Mouse (Mus musculus) heart, embryonic 16.5 days (tissue): ENCODE results near the gene Glt28d2. TPM values are rescaled to one million over a fixed set of nuclear protein-coding genes. Genes with fewer than 3 reads are reported as not detected.

Source experiments
- ATAC-seq: fragments of 200-750 bp; cut with Nextera tagmentation; replicated peaks from 2 replicates; pipeline ENCODE4 v1.8.0; 2017; ENCODE audit warnings: moderate number of reproducible peaks; ENCODE audit not compliant: insufficient read depth, low FRiP score; ENCODE audit errors: extremely low read depth
- H3K27ac ChIP-seq: fragments of 300-500 bp; sonication (generic); 2 replicates; pipeline ENCODE4 v1.5.1; 2014; ENCODE audit warnings: mild to moderate bottlenecking, low read length, control low read depth, moderate library complexity
- H3K27me3 ChIP-seq: fragments of 300-500 bp; sonication (generic); 2 replicates; pipeline ENCODE4 v1.6.1; 2014; ENCODE audit warnings: low read length, mixed read lengths; ENCODE audit not compliant: control insufficient read depth, insufficient read depth
- H3K36me3 ChIP-seq: fragments of 300-500 bp; sonication (generic); 2 replicates; pipeline ENCODE4 v1.6.1; 2014; ENCODE audit not compliant: control insufficient read depth, insufficient read depth
- H3K4me1 ChIP-seq: fragments of 300-500 bp; sonication (generic); 2 replicates; pipeline ENCODE4 v1.6.1; 2014; ENCODE audit warnings: low read length, mixed read lengths; ENCODE audit not compliant: control insufficient read depth, insufficient read depth
- H3K4me2 ChIP-seq: fragments of 300-500 bp; sonication (generic); 2 replicates; pipeline ENCODE4 v1.6.1; 2014; ENCODE audit warnings: low read depth, mild to moderate bottlenecking, control low read depth, low read length
- H3K4me3 ChIP-seq: fragments of 300-500 bp; sonication (generic); 2 replicates; pipeline ENCODE4 v1.5.1; 2014; ENCODE audit warnings: mild to moderate bottlenecking, control low read depth, low read length
- H3K9ac ChIP-seq: fragments of 300-500 bp; sonication (generic); 2 replicates; pipeline ENCODE4 v1.6.1; 2014; ENCODE audit warnings: low read length, control low read depth
- H3K9me3 ChIP-seq: fragments of 300-500 bp; sonication (generic); replicated peaks from 2 replicates; pipeline ENCODE4 v1.6.1; 2016; ENCODE audit warnings: low read length; ENCODE audit not compliant: control insufficient read depth
- WGBS: fragments of 180-500 bp; shearing (Covaris S2); extraction: QIAGEN DNeasy Blood & Tissue Kit; methylation state at CpG from one replicate; pipeline ENCODE4 v1.1.7; 2014; 5-methylcytosine and 5-hydroxymethylcytosine counted together
- polyA plus RNA-seq: library from polyadenylated mRNA; unstranded; fragments of >200 nt; fragmentation: Nextera tagmentation; extraction: Ambion mirVana; gene quantifications from 2 replicates; pipeline ENCODE4 v1.2.1, GENCODE M21; 2015

Glt28d2 gene
- polyA plus RNA-seq, 1 experiment from 2014 or later: 2.8 TPM

DNA sequence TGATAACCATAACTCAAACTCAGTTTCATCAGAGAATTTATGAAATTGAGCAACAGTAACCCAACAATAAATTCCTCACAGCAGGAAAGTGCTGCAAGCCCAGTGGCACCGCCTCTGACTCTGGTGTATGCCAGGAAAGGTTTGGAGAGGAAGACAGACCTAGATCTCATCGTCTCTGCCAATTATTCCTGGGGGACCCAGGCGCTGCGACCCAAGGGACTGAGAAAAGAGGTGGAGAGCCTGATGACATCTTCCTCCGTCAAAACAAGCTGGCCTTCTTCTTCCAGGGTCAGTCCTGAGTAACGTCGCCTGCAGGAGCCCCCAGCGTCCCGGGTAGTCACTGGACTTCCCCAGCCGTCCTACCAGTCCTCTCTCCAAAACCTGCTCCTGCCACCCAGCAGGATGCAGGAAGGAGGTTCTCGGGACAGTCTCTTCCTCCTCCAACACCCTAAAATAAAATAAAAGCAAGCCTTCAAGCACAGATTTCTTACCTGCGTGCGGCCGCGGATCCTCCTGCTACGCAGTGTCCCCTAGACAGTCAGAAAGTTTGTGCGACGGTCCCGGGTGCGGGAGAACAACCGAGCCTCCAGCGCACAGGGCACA lies 579 bp downstream of the Glt28d2 start:
- H3K9ac ChIP-seq: peak overlapping the region; percentile 92
- peak overlapping the region; percentile 92 for H3K4me2 ChIP-seq
- WGBS: 3% methylated on average over 22 of the region's 22 CpGs
- peaks cover 23% of the 10 kb centered on the region for H3K4me1 ChIP-seq
- no peaks in the 10 kb centered on the region for H3K27me3 ChIP-seq
- H3K4me3 ChIP-seq: peak overlapping the region; percentile 78
- no peaks in the 10 kb centered on the region for H3K36me3 ChIP-seq
- H3K27ac ChIP-seq: peak overlapping the region; percentile 94
- peak; percentile 25; the same call in 1 of the 2 replicates for ATAC-seq
- no peaks in the 10 kb centered on the region for H3K9me3 ChIP-seq

DNA sequence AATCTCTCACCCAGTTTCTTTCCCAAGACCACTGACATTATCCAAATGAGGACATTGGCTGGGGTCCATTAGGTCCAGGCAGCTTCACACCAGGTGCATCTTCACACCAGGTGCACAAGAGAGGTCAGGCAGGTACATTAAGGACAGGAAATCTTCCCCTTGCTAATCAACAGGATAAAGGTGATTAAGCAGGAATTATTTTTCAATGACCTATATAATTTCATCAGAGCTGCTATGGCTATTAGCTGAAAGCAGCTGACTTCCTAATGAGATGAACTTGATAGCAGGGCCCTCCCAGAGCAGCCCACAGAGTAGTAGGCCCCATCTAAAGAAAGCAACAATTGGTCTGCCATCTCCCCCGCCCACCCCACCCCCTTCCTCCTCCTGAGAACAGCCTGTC lies 1.4 kb downstream of the Glt28d2 start:
- WGBS: 50% methylated on average over 1 of the region's 1 CpGs

DNA sequence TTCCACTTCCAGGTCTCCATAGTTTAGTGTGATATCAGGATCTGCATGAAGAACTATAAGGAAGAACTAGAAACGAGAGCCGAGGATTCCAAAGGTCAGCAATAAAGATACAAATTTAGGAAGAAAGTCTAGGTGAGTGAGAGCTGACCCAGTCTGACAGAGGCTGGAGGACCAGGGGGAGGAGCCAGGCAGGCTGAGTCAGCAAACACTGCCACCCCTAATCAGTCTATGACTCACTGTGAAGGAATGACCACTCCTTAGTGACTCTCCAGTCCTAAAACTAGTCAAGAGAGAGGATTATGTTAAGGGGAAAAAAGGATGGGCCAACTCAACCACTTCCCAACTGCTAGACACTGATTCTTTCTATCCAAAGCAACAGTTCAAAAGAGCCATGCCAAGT lies 6.6 kb downstream of the Glt28d2 start:
- Histone ChIP-seq H3K9ac (no peak overlapping the region), H3K36me3 (no peaks in the 10 kb centered on the region), H3K4me1 (peaks cover 32% of the 10 kb centered on the region), H3K4me3 (no peak overlapping the region), H3K4me2 (no peak overlapping the region), H3K27me3 (no peaks in the 10 kb centered on the region), H3K9me3 (no peaks in the 10 kb centered on the region), H3K27ac (no peak overlapping the region)
- 65% methylated on average over 2 of the region's 2 CpGs for WGBS
- ATAC-seq: no peak

More for the DNA sequence above, 1.4 kb downstream of the Glt28d2 start:
- Histone ChIP-seq H3K27me3 (no peaks in the 10 kb centered on the region), H3K9ac (peak overlapping the region; percentile 92; the same call in 1 of the 2 replicates), H3K27ac (no peak overlapping the region), H3K36me3 (no peaks in the 10 kb centered on the region), H3K9me3 (no peaks in the 10 kb centered on the region), H3K4me3 (peak overlapping the region; percentile 78), H3K4me2 (peak overlapping the region; percentile 92), H3K4me1 (peaks cover 16% of the 10 kb centered on the region)
- ATAC-seq: no peak

DNA sequence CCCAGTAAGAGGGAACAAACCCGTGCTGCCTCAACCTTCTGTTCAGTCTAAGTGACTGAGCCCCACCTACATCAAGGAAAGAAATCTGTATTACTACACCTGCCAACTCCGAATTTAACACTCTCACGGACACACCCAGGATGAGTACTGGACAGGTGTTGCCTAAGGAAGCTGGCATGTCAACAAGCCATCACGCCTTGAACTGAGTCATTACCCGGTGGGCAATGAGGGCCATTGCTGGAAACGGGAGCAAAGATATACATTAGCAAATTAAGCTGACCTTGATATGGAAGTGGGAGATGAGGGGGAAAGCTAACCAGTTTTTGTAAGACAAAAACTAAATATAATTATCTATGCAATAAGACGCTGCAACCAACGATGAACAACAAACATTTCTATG lies 7.2 kb downstream of the Glt28d2 start:
- Histone ChIP-seq H3K9me3 (no peaks in the 10 kb centered on the region), H3K4me3 (no peak overlapping the region), H3K27ac (no peak overlapping the region), H3K4me1 (peaks cover 30% of the 10 kb centered on the region), H3K27me3 (no peaks in the 10 kb centered on the region), H3K9ac (no peak overlapping the region), H3K4me2 (no peak overlapping the region), H3K36me3 (no peaks in the 10 kb centered on the region)
- WGBS: 83% methylated on average over 8 of the region's 8 CpGs
- no peak for ATAC-seq

DNA sequence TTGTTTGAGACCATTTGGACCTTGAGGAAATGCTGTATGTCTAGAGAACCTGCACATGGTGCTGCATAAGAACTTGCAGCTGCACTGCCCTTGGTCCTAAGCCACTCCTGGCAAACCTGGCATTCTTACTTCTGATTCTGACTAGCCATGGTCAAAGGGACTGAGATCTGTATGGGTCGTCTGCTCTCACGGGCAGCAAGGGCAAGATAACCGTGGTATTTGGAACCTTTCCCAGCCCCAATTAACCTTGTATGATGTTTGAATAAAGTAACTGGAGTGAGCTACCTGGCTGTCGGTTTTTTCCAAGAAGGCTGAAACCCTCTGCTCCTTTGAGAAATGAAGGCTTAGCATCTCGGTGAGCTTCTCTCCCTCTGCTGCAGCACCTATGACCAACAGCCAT lies 8.4 kb downstream of the Glt28d2 start:
- WGBS: 34% methylated on average over 5 of the region's 5 CpGs
- H3K4me2 ChIP-seq: no peak overlapping the region
- H3K27me3 ChIP-seq: no peaks in the 10 kb centered on the region
- 0 out of 2 replicates have a peak, but pooled peaks have one; percentile 49 for ATAC-seq
- H3K27ac ChIP-seq: peak overlapping the region; percentile 71
- no peak overlapping the region for H3K9ac ChIP-seq
- no peaks in the 10 kb centered on the region for H3K9me3 ChIP-seq
- H3K4me1 ChIP-seq: peaks cover 30% of the 10 kb centered on the region
- no peak overlapping the region for H3K4me3 ChIP-seq
- H3K36me3 ChIP-seq: no peaks in the 10 kb centered on the region

DNA sequence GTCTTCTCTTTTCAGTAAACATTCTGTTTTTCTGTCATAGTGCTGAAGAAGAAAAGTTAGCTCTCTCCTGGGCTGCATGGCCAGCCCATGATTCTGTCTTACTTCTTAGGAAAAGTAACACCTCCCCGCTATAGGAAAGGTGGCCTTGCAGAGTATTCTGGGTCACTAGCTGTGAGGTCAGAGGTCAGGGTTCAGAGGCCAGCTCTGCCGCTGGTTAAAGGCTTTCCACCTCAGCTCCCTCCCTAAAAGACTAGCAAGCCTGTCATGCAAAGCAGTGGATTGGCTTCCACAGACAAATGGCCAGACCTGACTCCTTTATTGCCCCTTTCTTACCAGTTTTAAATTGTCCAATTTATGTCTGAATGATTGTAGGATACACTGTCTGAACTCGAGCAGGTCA lies 23.3 kb downstream of the Glt28d2 start:
- H3K4me2 ChIP-seq: no peak overlapping the region
- no peak overlapping the region for H3K9ac ChIP-seq
- H3K9me3 ChIP-seq: peaks cover 2% of the 10 kb centered on the region; the same call in 1 of the 2 replicates
- no peaks in the 10 kb centered on the region for H3K36me3 ChIP-seq
- H3K4me1 ChIP-seq: peaks cover 16% of the 10 kb centered on the region
- no peak for ATAC-seq
- no peak overlapping the region for H3K4me3 ChIP-seq
- H3K27me3 ChIP-seq: no peaks in the 10 kb centered on the region
- H3K27ac ChIP-seq: no peak overlapping the region
- 53% methylated on average over 3 of the region's 3 CpGs for WGBS

DNA sequence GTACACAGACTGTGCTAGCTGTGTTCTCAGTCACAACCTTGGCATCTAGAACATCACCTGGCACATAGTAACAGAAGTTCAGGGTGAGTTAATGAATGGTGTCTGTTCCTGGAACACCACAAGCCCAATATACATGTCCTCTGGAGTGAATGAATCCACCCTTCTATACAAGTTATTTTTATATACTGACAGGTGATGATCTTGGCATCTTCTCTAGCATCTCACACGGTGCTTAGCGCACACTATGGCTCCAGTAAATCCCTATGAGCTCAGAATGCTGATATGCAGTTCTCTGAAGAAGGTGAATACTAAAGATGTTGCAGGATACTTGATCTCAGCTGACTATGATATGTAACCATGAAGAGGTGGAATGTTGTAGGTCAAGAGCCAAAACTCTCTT lies 24.4 kb downstream of the Glt28d2 start:
- Histone ChIP-seq H3K4me3 (no peak overlapping the region), H3K4me2 (no peak overlapping the region), H3K27ac (no peak overlapping the region), H3K36me3 (no peaks in the 10 kb centered on the region), H3K9me3 (no peaks in the 10 kb centered on the region), H3K9ac (no peak overlapping the region), H3K4me1 (peaks cover 20% of the 10 kb centered on the region), H3K27me3 (no peaks in the 10 kb centered on the region)
- 71% methylated on average over 2 of the region's 2 CpGs for whole genome bisulfite sequencing
- ATAC-seq: no peak

DNA sequence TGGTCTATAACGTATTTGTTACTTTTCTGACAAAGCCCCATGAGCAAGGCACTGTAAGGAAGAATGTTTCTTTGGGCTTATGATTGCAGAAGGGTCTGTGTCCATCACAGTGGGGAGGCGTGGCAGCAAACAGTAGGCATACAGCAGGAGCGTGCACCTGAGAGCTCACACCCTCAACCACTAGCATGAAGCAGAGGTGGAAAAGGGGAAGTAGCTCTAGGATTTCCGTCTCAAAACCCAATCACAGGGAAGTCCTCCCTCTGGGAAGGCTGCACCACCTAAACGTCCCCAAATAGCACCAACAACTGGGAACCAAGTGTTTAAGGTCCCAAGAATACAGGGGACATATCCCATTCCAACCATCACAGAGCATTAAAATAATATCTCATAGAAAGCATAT lies 26.3 kb downstream of the Glt28d2 start:
- peaks cover 29% of the 10 kb centered on the region for H3K4me1 ChIP-seq
- H3K4me2 ChIP-seq: no peak overlapping the region
- 75% methylated on average over 5 of the region's 5 CpGs for WGBS
- H3K27me3 ChIP-seq: no peaks in the 10 kb centered on the region
- H3K4me3 ChIP-seq: no peak overlapping the region
- H3K9ac ChIP-seq: no peak overlapping the region
- no peak for ATAC-seq
- H3K27ac ChIP-seq: no peak overlapping the region
- H3K36me3 ChIP-seq: no peaks in the 10 kb centered on the region
- no peaks in the 10 kb centered on the region for H3K9me3 ChIP-seq

DNA sequence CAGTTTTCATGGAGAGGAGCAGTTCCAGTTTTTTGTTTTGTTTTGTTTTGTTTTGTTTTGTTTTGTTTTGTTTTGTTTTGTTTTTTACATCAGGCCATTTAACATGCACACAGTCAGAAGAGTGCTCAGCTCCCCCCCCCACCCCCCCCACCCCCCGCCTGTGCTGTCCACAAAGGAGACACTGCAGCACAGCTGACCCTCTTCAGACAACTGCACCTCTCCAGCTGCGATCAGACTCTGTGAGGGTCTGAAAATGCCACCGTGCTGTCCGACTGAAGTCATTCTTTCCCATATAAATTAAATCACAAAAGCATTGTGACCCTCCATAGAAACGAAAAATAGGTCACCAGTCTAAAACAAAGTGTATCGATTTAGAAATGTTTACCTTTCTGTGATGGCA lies 28.0 kb downstream of the Glt28d2 start:
- Histone ChIP-seq H3K4me3 (no peak overlapping the region), H3K4me2 (no peak overlapping the region; the same call in 1 of the 2 replicates), H3K9me3 (no peaks in the 10 kb centered on the region), H3K27me3 (no peaks in the 10 kb centered on the region), H3K36me3 (no peaks in the 10 kb centered on the region), H3K27ac (peak overlapping the region; percentile 96), H3K4me1 (peaks cover 27% of the 10 kb centered on the region), H3K9ac (0 out of 2 replicates have a peak overlapping the region, but pooled peaks have one; percentile 22)
- 65% methylated on average over 6 of the region's 6 CpGs for WGBS
- no peak for ATAC-seq
